Mouse (Mus musculus) kidney, postnatal 0 days (tissue): Measurements from ENCODE around the gene Tmem94. TPM values are rescaled to one million over a fixed set of nuclear protein-coding genes. Genes with fewer than 3 reads are reported as not detected.

Experiments
- ATAC-seq: fragments of 200-750 bp; cut with Nextera tagmentation; replicated peaks from 2 replicates; pipeline ENCODE4 v1.8.0; 2017; ENCODE audit warnings: low read depth, moderate number of reproducible peaks, moderate TSS enrichment, moderate library complexity; ENCODE audit not compliant: low FRiP score
- DNase-seq: peaks from one replicate; pipeline ENCODE4 v3.0.0-alpha.2; 2016; ENCODE audit warnings: low spot score
- H3K27ac ChIP-seq: fragments of 300-500 bp; sonication (generic); 2 replicates; pipeline ENCODE4 v1.5.1; 2014; ENCODE audit warnings: mild to moderate bottlenecking
- H3K27me3 ChIP-seq: fragments of 300-500 bp; sonication (generic); 2 replicates; pipeline ENCODE4 v1.6.1; 2014; ENCODE audit warnings: low read length, mixed read lengths; ENCODE audit not compliant: insufficient read depth
- H3K36me3 ChIP-seq: fragments of 300-500 bp; sonication (generic); 2 replicates; pipeline ENCODE4 v1.6.1; 2014; ENCODE audit warnings: low read length, mixed read lengths; ENCODE audit not compliant: insufficient read depth
- H3K4me1 ChIP-seq: fragments of 300-500 bp; sonication (generic); replicated peaks from 2 replicates; pipeline ENCODE4 v1.6.1; 2014; ENCODE audit warnings: antibody characterized with exemption, low read length, mixed read lengths; ENCODE audit not compliant: insufficient read depth
- H3K4me2 ChIP-seq: fragments of 300-500 bp; sonication (generic); 2 replicates; pipeline ENCODE4 v1.6.1; 2014; ENCODE audit warnings: mild to moderate bottlenecking, low read length, moderate library complexity, mixed read lengths
- H3K4me3 ChIP-seq: fragments of 300-500 bp; sonication (generic); replicated peaks from 2 replicates; pipeline ENCODE4 v1.5.1; 2014; ENCODE audit warnings: low read depth, low read length
- H3K9ac ChIP-seq: fragments of 300-500 bp; sonication (generic); 2 replicates; pipeline ENCODE4 v1.6.1; 2014; ENCODE audit warnings: low read depth, low read length
- H3K9me3 ChIP-seq: fragments of 300-500 bp; sonication (generic); replicated peaks from 2 replicates; pipeline ENCODE4 v1.6.1; 2016; ENCODE audit warnings: low read length, inconsistent platforms, mixed read lengths
- CTCF ChIP-seq: IDR thresholded peaks from 2 replicates; pipeline ENCODE4 v1.5.1; 2016; ENCODE audit warnings: antibody characterized with exemption, low read depth, mild to moderate bottlenecking, moderate library complexity
- WGBS: fragments of 180-500 bp; shearing (Covaris S2); extraction: QIAGEN DNeasy Blood & Tissue Kit; methylation state at CpG from one replicate; pipeline ENCODE4 v1.1.7; 2014; 5-methylcytosine and 5-hydroxymethylcytosine counted together
- polyA plus RNA-seq: library from polyadenylated mRNA; unstranded; fragments of >200 nt; fragmentation: Nextera tagmentation; extraction: Ambion mirVana; gene quantifications from 2 replicates; pipeline ENCODE4 v1.2.1, GENCODE M21; 2015

Gene Tmem94
- polyA plus RNA-seq, 1 experiment from 2014 or later, result 19.6 TPM

GRCm38 (mm10) chr11:115811381-115812093, 46.3 kb downstream of the Tmem94 start:
- DNase-seq (no peak), ATAC-seq (no peak)
- WGBS, result 65% methylated on average over 20 of the region's 20 CpGs
- Histone ChIP-seq H3K4me3 (peak overlapping the region; percentile 79), H3K9me3 (no peaks in the 10 kb centered on the region), H3K9ac (peak overlapping the region; percentile 74; the same call in 1 of the 2 replicates), H3K4me1 (peaks cover 48% of the 10 kb centered on the region), H3K4me2 (peak overlapping the region; percentile 93), H3K27ac (0 out of 2 replicates have a peak overlapping the region, but pooled peaks have one; percentile 79), H3K27me3 (no peaks in the 10 kb centered on the region), H3K36me3 (peaks cover 5% of the 10 kb centered on the region; the same call in 1 of the 2 replicates)
- TF ChIP-seq CTCF, result no peak

- Histone ChIP-seq H3K4me3 (peak overlapping the region; percentile 79), H3K27me3 (no peaks in the 10 kb centered on the region), H3K4me2 (peak overlapping the region; percentile 93), H3K9me3 (no peaks in the 10 kb centered on the region), H3K4me1 (peaks cover 48% of the 10 kb centered on the region), H3K27ac (peak overlapping the region; percentile 79; the same call in 1 of the 2 replicates), H3K9ac (peak overlapping the region; percentile 74), H3K36me3 (0 out of 2 replicates have a peak, but pooled peaks cover 4% of the 10 kb centered on the region)
- no peak for TF ChIP-seq CTCF
- DNase-seq (no peak), ATAC-seq (no peak)
- WGBS, result 19% methylated on average over 7 of the region's 7 CpGs
These were observed 46.9 kb downstream of the Tmem94 start for GRCm38 (mm10) chr11:115812095-115812494.

DNA sequence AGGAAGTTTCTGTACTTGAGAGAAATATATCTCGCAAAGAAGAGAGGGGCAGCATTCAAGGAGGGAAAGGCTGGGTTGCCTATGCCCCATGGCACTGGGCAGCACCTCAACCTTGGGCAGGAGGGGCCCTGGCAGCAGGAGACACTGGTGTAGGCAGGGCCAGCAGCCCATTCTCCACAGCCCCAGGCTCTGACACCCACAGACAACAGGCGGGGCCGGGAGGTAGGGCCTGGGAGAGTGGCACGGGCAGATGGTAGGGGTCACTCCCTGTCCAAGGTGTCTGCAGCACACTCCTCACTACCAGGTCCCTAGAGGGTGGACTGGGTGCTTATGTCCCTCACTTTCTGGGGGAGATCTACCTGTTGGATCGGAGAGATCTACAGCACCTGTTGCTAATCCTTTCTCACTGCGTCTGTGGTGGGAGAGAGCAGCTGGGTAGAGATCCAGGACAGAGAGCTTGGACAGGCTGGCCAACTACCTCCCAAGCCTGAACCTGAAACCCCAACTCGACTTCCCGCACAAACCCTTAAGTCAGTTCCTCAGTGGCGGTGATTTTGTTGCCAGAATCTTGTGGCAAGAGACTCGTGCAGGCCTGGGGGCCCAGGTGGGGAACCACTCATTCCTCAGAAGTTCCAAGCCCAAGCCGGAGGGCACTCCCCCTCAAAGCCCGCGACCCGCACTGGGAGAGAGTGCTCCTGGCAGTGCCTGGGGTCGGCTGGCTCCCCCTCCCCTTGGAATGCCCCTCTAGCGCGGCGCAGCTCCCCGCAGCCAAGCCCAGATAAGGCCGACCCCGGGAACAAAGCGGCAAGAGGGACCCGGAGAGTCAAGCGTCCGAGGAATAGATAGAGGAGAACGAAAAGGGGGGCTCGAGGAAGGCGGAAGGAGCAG, 47.5 kb downstream of the Tmem94 start:
- Histone ChIP-seq H3K9ac (peak overlapping the region; percentile 74), H3K27me3 (no peaks in the 10 kb centered on the region), H3K36me3 (0 out of 2 replicates have a peak, but pooled peaks cover 4% of the 10 kb centered on the region), H3K9me3 (no peaks in the 10 kb centered on the region), H3K4me1 (peaks cover 48% of the 10 kb centered on the region), H3K4me2 (peak overlapping the region; percentile 93), H3K27ac (peak overlapping the region; percentile 79), H3K4me3 (peak overlapping the region; percentile 79)
- TF ChIP-seq CTCF, result no peak
- DNase-seq (no peak), ATAC-seq (peak; percentile 3; the same call in 1 of the 2 replicates)
- WGBS, result 6% methylated on average over 28 of the region's 28 CpGs

GRCm38 (mm10) chr11:115813507-115814296, 48.5 kb downstream of the Tmem94 start, which contains the start of gene Caskin2:
Gene Caskin2, minus strand, starts transcription at chr11:115813639.
- Histone ChIP-seq H3K36me3 (0 out of 2 replicates have a peak, but pooled peaks cover 4% of the 10 kb centered on the region), H3K9me3 (no peaks in the 10 kb centered on the region), H3K27me3 (no peaks in the 10 kb centered on the region), H3K4me2 (peak within 1 kb of the TSS; percentile 93), H3K4me1 (peaks cover 46% of the 10 kb centered on the region), H3K27ac (peak within 1 kb of the TSS; percentile 79), H3K9ac (peak within 1 kb of the TSS; percentile 75), H3K4me3 (peak within 1 kb of the TSS; percentile 79)
- ATAC-seq (peak; percentile 89), DNase-seq (peak; percentile 98)
- under 1% methylated on average over 42 of the region's 44 CpGs for WGBS
- TF ChIP-seq CTCF, result peak; percentile 99

- Histone ChIP-seq H3K9ac (peak within 1 kb of the TSS; percentile 75), H3K4me2 (peak within 1 kb of the TSS; percentile 93), H3K9me3 (no peaks in the 10 kb centered on the region), H3K4me3 (peak within 1 kb of the TSS; percentile 79), H3K27ac (peak within 1 kb of the TSS; percentile 79), H3K36me3 (0 out of 2 replicates have a peak, but pooled peaks cover 4% of the 10 kb centered on the region), H3K4me1 (peaks cover 37% of the 10 kb centered on the region), H3K27me3 (no peaks in the 10 kb centered on the region)
- under 1% methylated on average over 82 of the region's 84 CpGs for WGBS
- DNase-seq, result peak; percentile 82
- TF ChIP-seq CTCF, result no peak
- ATAC-seq, result peak; percentile 44
These were observed 49.6 kb downstream of the Tmem94 start, which contains the start of gene Tsen54 for GRCm38 (mm10) chr11:115814605-115815450. Gene Tsen54, plus strand, starts transcription at chr11:115814724.
